Mouse (Mus musculus): ENCODE results near the gene Olfr552. TPM values are rescaled to one million over a fixed set of nuclear protein-coding genes. Genes with fewer than 3 reads are reported as not detected.

The Olfr552 gene
- polyA plus RNA-seq (2012; fragmentation: generic; extraction: Trizol) = not detected
- long read RNA-seq, experiment 1 = 0 reads
- long read RNA-seq, experiment 2 = 0 reads

DNA sequence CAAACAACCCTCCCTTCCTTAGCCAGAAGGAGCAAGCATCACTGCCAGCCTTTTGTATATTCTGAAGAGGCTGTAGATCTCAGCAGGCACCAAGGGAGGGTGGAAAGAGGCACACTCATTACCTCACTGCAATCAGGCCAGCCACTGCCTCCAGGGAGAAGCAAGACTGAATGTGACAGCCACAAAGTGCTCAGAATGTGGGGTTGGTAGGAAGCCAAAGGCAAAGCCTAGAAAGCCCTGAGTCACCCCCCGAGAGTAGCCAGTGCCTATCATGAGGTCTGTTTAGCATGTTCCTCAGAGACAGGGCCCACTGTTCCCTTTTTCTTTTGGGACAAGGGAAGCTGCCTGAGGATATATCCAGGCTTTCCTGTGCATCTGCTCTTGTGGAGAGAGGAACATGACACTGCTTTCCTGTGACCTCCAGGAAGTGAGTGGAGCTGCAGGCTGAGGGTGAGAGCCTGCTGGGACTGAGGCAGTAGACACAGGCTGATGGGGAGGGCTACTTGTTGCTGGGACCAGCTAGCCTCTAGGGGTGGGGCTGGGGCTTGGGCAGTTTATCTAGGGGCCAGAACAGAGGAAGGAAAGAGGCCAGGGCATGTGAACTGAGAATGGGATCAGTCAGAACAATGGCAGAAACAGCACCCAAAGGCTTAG lies at the start of gene Olfr552:
Olfr552 (plus strand) TSS at position 393 of the 654 bp plus-strand sequence.
- TF ChIP-seq MYOG (IDR thresholded peaks at IDR 0.05; ENCODE audit: control insufficient read depth, extremely low read depth, insufficient read length) = no peak
- TF ChIP-seq FOSL1 (IDR thresholded peaks at IDR 0.05; ENCODE audit: insufficient read depth, low read length, poor library complexity, severe bottlenecking) = no peak
- no peak for TF ChIP-seq USF1 (IDR thresholded peaks at IDR 0.05; ENCODE audit: low read depth)
- TF ChIP-seq CTCF (IDR thresholded peaks at IDR 0.05; ENCODE audit: control insufficient read depth, insufficient read depth, insufficient read length) = no peak
- no peak for TF ChIP-seq MAX (IDR thresholded peaks at IDR 0.05)
- TF ChIP-seq MYOD1 (IDR thresholded peaks at IDR 0.05; ENCODE audit: control insufficient read depth, insufficient read length, low read depth) = no peak
- TF ChIP-seq CEBPB (IDR thresholded peaks at IDR 0.05; ENCODE audit: low read depth) = no peak

GRCm38 (mm10) chr7:102549570-102549969 lies 48.0 kb upstream of the Olfr552 start, which contains the start of gene Olfr549:
TSS of gene Olfr549 (plus strand) at chr7:102549870.
- Histone ChIP-seq H3K4me3 (ENCODE audit: insufficient read depth, poor library complexity, severe bottlenecking) (no peak within 1 kb of the TSS), H3K79me3 (ENCODE audit: low read depth) (no peaks in the 10 kb centered on the region), H3K36me3 (ENCODE audit: control insufficient read depth, insufficient read depth) (no peaks in the 10 kb centered on the region), H3K27me3 (ENCODE audit: control insufficient read depth, insufficient read depth, insufficient read length) (no peaks in the 10 kb centered on the region), H3K79me2 (ENCODE audit: control insufficient read depth, insufficient read depth) (no peaks in the 10 kb centered on the region), H3ac (ENCODE audit: control insufficient read depth, insufficient read length, low read depth) (no peak within 1 kb of the TSS)
- TF ChIP-seq USF1 (IDR thresholded peaks at IDR 0.05; ENCODE audit: low read depth) (no peak), CTCF (IDR thresholded peaks at IDR 0.05; ENCODE audit: control insufficient read depth, insufficient read depth, insufficient read length) (no peak), FOSL1 (IDR thresholded peaks at IDR 0.05; ENCODE audit: insufficient read depth, low read length, poor library complexity, severe bottlenecking) (no peak), MYOD1 (IDR thresholded peaks at IDR 0.05; ENCODE audit: control insufficient read depth, insufficient read length, low read depth) (no peak), CEBPB (IDR thresholded peaks at IDR 0.05; ENCODE audit: low read depth) (no peak), MAX (IDR thresholded peaks at IDR 0.05) (no peak)

More for the DNA sequence above, at the start of gene Olfr552:
- H3ac ChIP-seq (ENCODE audit: control insufficient read depth, insufficient read length, low read depth) = no peak within 1 kb of the TSS
- H3K36me3 ChIP-seq (ENCODE audit: control insufficient read depth, insufficient read depth) = no peaks in the 10 kb centered on the region
- H3K27me3 ChIP-seq (ENCODE audit: control insufficient read depth, insufficient read depth, insufficient read length) = no peaks in the 10 kb centered on the region
- H3K79me3 ChIP-seq (ENCODE audit: low read depth) = no peaks in the 10 kb centered on the region
- no peak within 1 kb of the TSS for H3K4me3 ChIP-seq (ENCODE audit: insufficient read depth, poor library complexity, severe bottlenecking)
- H3K79me2 ChIP-seq (ENCODE audit: control insufficient read depth, insufficient read depth) = no peaks in the 10 kb centered on the region

DNA sequence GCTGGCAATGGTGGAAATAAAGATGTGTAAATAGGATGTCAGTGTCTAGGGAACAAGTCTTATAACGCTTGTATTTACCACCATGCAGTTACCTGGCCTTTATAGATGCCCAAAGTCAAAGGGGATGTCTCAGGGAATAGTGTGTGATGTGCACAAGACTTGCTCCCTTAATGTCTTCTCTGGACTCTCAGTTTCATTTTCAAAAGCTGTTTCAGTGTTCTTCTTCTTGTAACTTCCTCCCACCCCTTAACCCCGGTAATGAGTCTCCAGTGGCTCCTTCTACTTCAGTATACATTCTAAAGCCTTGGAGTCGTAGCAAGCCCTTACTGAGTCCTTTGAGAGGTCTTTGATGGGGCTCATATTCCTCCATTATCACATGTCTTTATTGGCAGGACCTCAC lies 44.3 kb upstream of the Olfr552 start:
- TF ChIP-seq CEBPB (IDR thresholded peaks at IDR 0.05; ENCODE audit: low read depth) (no peak), MYOG (IDR thresholded peaks at IDR 0.05; ENCODE audit: control insufficient read depth, extremely low read depth, insufficient read length) (no peak), MYOD1 (IDR thresholded peaks at IDR 0.05; ENCODE audit: control insufficient read depth, insufficient read length, low read depth) (no peak), CTCF (IDR thresholded peaks at IDR 0.05; ENCODE audit: control insufficient read depth, insufficient read depth, insufficient read length) (no peak), USF1 (IDR thresholded peaks at IDR 0.05; ENCODE audit: low read depth) (no peak), FOSL1 (IDR thresholded peaks at IDR 0.05; ENCODE audit: insufficient read depth, low read length, poor library complexity, severe bottlenecking) (no peak), MAX (IDR thresholded peaks at IDR 0.05) (no peak)
- Histone ChIP-seq H3K79me3 (ENCODE audit: low read depth) (no peaks in the 10 kb centered on the region), H3ac (ENCODE audit: control insufficient read depth, insufficient read length, low read depth) (no peak overlapping the region), H3K36me3 (ENCODE audit: control insufficient read depth, insufficient read depth) (no peaks in the 10 kb centered on the region), H3K27me3 (ENCODE audit: control insufficient read depth, insufficient read depth, insufficient read length) (no peaks in the 10 kb centered on the region), H3K79me2 (ENCODE audit: control insufficient read depth, insufficient read depth) (no peaks in the 10 kb centered on the region), H3K4me3 (ENCODE audit: insufficient read depth, poor library complexity, severe bottlenecking) (no peak overlapping the region)

DNA sequence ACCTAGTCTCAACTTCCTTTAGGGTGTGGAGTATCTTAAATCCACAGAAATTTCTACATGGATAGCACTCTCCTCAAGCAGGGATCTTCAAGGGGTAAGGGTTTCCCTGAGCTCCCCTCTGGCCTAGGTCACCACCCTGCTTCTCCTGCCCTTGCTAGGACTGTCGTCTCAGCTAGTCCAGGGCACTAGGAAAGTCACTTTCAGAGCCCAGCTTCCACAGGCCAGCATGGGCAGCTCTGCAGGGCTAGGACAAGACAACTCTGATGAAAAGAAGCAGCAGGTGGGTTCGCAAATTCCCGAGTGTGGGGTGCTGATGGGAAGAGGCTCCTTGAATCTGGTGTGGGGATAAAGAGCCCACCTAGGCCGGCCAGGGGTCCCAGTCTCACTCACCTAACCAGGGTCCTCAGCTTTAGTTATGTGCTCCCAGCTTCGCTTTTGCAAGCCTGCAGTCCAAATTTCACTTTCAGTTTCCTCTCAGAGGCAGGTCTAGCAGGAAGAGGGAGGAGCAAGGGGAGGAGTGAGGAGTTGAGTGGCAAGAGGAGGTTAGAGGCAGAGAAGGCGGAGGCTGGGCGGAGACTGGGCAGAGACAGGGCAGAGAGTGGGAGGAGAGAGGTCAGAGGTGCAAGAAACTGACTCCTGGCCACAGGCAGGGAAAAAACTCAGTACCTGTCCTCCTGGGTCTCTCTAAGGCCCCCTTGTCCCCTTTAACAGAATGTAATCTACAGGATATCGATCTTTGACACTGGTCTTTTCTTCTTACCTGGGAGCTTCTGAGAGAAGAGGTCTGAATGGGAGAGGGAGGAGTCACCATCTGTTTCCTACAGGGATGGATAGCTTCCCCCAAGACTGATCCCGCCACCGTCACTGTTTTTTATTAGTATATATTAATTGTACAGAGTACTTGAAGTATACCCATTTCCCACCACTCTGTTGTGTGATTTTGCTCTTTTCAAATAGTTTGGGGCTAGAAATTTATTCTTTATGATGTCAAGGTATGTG lies 32.3 kb upstream of the Olfr552 start, which contains the start of gene Trim21:
Trim21 (minus strand) TSS at position 488 of the 999 bp plus-strand sequence.
- no peaks in the 10 kb centered on the region for H3K36me3 ChIP-seq (ENCODE audit: control insufficient read depth, insufficient read depth)
- peak within 1 kb of the TSS; percentile 32 for H3K4me3 ChIP-seq (ENCODE audit: insufficient read depth, poor library complexity, severe bottlenecking)
- TF ChIP-seq MYOD1 (IDR thresholded peaks at IDR 0.05; ENCODE audit: control insufficient read depth, insufficient read length, low read depth) (no peak), CTCF (IDR thresholded peaks at IDR 0.05; ENCODE audit: control insufficient read depth, insufficient read depth, insufficient read length) (no peak), FOSL1 (IDR thresholded peaks at IDR 0.05; ENCODE audit: insufficient read depth, low read length, poor library complexity, severe bottlenecking) (no peak), MAX (IDR thresholded peaks at IDR 0.05) (no peak), USF1 (IDR thresholded peaks at IDR 0.05; ENCODE audit: low read depth) (no peak), CEBPB (IDR thresholded peaks at IDR 0.05; ENCODE audit: low read depth) (no peak), MYOG (IDR thresholded peaks at IDR 0.05; ENCODE audit: control insufficient read depth, extremely low read depth, insufficient read length) (no peak)
- peak within 1 kb of the TSS; percentile 61 for H3ac ChIP-seq (ENCODE audit: control insufficient read depth, insufficient read length, low read depth)
- H3K79me3 ChIP-seq (ENCODE audit: low read depth) = no peaks in the 10 kb centered on the region
- no peaks in the 10 kb centered on the region for H3K79me2 ChIP-seq (ENCODE audit: control insufficient read depth, insufficient read depth)
- H3K27me3 ChIP-seq (ENCODE audit: control insufficient read depth, insufficient read depth, insufficient read length) = no peaks in the 10 kb centered on the region

- H3ac ChIP-seq (ENCODE audit: control insufficient read depth, insufficient read length, low read depth) = no peak overlapping the region
- H3K36me3 ChIP-seq (ENCODE audit: control insufficient read depth, insufficient read depth) = no peaks in the 10 kb centered on the region
- H3K27me3 ChIP-seq (ENCODE audit: control insufficient read depth, insufficient read depth, insufficient read length) = no peaks in the 10 kb centered on the region
- H3K79me2 ChIP-seq (ENCODE audit: control insufficient read depth, insufficient read depth) = no peaks in the 10 kb centered on the region
- no peaks in the 10 kb centered on the region for H3K79me3 ChIP-seq (ENCODE audit: low read depth)
- TF ChIP-seq CEBPB (IDR thresholded peaks at IDR 0.05; ENCODE audit: low read depth) (no peak), MAX (IDR thresholded peaks at IDR 0.05) (no peak), USF1 (IDR thresholded peaks at IDR 0.05; ENCODE audit: low read depth) (no peak), MYOG (IDR thresholded peaks at IDR 0.05; ENCODE audit: control insufficient read depth, extremely low read depth, insufficient read length) (no peak), CTCF (IDR thresholded peaks at IDR 0.05; ENCODE audit: control insufficient read depth, insufficient read depth, insufficient read length) (no peak), MYOD1 (IDR thresholded peaks at IDR 0.05; ENCODE audit: control insufficient read depth, insufficient read length, low read depth) (no peak), FOSL1 (IDR thresholded peaks at IDR 0.05; ENCODE audit: insufficient read depth, low read length, poor library complexity, severe bottlenecking) (no peak)
- no peak overlapping the region for H3K4me3 ChIP-seq (ENCODE audit: insufficient read depth, poor library complexity, severe bottlenecking)
Measured at GRCm38 (mm10) chr7:102566219-102566618, 31.4 kb upstream of the Olfr552 start.

All from C2C12 (cell line).